Mouse (Mus musculus): Measurements from ENCODE around the gene Tnni1. TPM values are rescaled to one million over a fixed set of nuclear protein-coding genes. Genes with fewer than 3 reads are reported as not detected.

Tnni1 gene
- polyA plus RNA-seq (2012; ENCODE audit: insufficient read depth, insufficient read length, low replicate concordance, missing spikeins), result not detected in 2 replicates

DNA sequence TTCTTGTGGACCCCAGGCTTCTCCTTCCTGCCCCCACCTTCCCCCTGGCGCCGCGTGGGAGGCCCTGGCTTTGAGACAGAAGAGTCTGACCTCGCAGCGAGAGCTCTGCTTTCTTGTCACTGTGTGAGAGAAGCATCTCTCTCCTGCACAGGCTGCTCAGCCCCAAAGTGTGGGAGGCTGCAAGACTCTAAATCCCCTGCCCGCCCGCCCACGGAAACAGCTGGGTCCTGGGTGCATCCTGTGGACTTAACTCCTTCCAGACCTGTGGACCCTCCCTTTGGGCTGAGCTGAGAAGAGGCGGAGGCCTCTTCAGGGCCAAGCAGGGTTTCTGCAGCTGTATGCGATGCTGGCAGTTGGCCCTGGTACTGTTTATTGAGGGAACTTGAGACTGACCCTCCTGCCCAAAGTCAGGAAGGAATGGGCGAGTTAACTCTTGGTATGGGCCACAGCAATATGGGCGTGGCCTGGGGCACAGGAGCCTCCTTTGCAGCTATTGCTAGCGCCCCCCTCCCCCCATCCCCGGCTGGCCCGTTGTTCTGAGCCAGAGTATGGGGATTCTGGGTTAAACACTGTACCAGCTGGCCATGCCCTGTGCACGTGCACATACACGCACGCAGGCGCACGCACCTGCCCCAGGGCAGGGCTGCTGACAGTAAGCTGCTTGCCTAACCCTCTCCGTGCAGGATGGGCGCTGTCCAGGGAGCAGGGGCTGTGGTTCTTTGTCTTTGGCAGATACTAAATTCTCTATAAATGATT lies at the start of gene Tnni1:
TSS of gene Tnni1 (plus strand) at position 655 of the 756 bp plus-strand sequence.
- H3K4me1 ChIP-seq (ENCODE audit: control insufficient read depth, insufficient read depth, low read length), result peaks cover 35% of the 10 kb centered on the region
- no peak for TF ChIP-seq POLR2A (IDR thresholded peaks at IDR 0.05; ENCODE audit: insufficient read depth, low read depth, low read length)
- TF ChIP-seq CTCF (IDR thresholded peaks at IDR 0.05; ENCODE audit: insufficient read depth, low read depth, low read length), result no peak
- H3K27ac ChIP-seq (ENCODE audit: insufficient read depth, low read depth, low read length), result 0 out of 2 replicates have a peak within 1 kb of the TSS, but pooled peaks have one; percentile 24
- 28% methylated on average over 22 of the region's 22 CpGs for WGBS
- no peak within 1 kb of the TSS for H3K4me3 ChIP-seq (ENCODE audit: insufficient read depth, low read depth, low read length)

DNA sequence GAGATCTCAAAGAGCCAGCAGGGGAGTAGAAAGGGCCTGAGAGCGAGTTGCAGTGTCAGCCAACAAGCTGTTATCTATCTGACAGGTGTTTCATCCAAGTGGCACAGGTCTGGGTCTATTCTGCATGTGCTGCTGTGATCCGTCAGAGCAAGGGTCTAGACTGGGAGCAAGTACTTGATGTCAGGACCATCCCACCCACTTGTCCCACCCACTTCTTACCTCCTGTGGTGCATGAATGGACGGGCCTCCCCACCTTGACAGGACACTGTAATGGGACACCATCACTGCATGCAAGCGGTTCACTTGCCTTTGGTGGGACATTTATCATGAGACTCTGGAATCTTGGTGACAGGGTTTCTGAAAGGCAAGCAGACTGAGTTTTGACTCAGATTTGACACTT lies 49.4 kb upstream of the Tnni1 start:
- Histone ChIP-seq H3K4me1 (ENCODE audit: control insufficient read depth, insufficient read depth, low read length) (peaks cover 43% of the 10 kb centered on the region), H3K4me3 (ENCODE audit: insufficient read depth, low read depth, low read length) (peak overlapping the region; percentile 60), H3K27ac (ENCODE audit: insufficient read depth, low read depth, low read length) (no peak overlapping the region; the same call in 1 of the 2 replicates)
- 54% methylated on average over 4 of the region's 4 CpGs for WGBS
- TF ChIP-seq CTCF (IDR thresholded peaks at IDR 0.05; ENCODE audit: insufficient read depth, low read depth, low read length) (no peak), POLR2A (IDR thresholded peaks at IDR 0.05; ENCODE audit: insufficient read depth, low read depth, low read length) (no peak)

DNA sequence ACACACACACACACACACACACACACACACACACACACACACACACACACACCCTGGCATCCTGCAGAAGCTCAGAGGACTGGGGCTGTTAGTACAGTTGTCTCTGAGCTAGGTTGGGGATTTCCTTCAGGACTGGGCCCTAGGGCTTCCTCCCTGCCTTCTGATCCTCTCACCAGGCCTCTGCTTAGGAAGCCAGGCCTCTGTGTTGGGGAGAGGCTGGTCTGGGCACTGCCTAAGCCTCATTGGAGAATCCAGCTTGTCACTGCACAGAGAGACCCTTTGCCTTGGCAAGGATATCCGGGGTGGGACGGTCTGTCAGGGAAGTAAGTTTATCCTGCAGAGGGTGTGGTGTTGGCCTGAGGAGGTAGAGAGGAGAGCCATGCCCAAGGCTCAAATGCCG lies 48.9 kb upstream of the Tnni1 start:
- Histone ChIP-seq H3K4me3 (ENCODE audit: insufficient read depth, low read depth, low read length) (peak overlapping the region; percentile 60), H3K4me1 (ENCODE audit: control insufficient read depth, insufficient read depth, low read length) (peaks cover 47% of the 10 kb centered on the region), H3K27ac (ENCODE audit: insufficient read depth, low read depth, low read length) (peak overlapping the region; percentile 20; the same call in 1 of the 2 replicates)
- WGBS, result 51% methylated on average over 3 of the region's 3 CpGs
- TF ChIP-seq POLR2A (IDR thresholded peaks at IDR 0.05; ENCODE audit: insufficient read depth, low read depth, low read length) (no peak), CTCF (IDR thresholded peaks at IDR 0.05; ENCODE audit: insufficient read depth, low read depth, low read length) (no peak)

DNA sequence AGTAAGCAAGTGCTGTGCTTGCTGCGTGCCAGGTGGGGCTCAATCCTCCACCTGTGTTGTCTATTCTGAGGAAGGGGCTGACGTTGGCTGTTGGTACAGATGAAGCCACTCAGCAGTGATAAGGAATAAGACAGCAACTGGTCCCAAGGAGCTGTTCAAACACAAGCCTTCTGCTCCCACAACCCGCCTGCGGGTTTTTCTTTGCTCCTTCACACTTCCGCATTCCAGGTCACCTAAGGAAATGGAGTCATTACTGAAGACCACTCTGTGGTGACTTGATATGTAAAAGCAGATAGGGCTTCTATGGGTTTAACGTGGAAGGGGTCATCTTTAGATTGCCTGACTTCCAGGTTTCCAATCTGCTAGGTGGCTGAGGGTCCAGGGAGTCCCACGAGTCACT lies 47.8 kb upstream of the Tnni1 start:
- TF ChIP-seq POLR2A (IDR thresholded peaks at IDR 0.05; ENCODE audit: insufficient read depth, low read depth, low read length), result no peak
- no peak for TF ChIP-seq CTCF (IDR thresholded peaks at IDR 0.05; ENCODE audit: insufficient read depth, low read depth, low read length)
- H3K4me1 ChIP-seq (ENCODE audit: control insufficient read depth, insufficient read depth, low read length), result peaks cover 50% of the 10 kb centered on the region
- H3K4me3 ChIP-seq (ENCODE audit: insufficient read depth, low read depth, low read length), result no peak overlapping the region
- WGBS, result 64% methylated on average over 7 of the region's 7 CpGs
- H3K27ac ChIP-seq (ENCODE audit: insufficient read depth, low read depth, low read length), result peak overlapping the region; percentile 83

DNA sequence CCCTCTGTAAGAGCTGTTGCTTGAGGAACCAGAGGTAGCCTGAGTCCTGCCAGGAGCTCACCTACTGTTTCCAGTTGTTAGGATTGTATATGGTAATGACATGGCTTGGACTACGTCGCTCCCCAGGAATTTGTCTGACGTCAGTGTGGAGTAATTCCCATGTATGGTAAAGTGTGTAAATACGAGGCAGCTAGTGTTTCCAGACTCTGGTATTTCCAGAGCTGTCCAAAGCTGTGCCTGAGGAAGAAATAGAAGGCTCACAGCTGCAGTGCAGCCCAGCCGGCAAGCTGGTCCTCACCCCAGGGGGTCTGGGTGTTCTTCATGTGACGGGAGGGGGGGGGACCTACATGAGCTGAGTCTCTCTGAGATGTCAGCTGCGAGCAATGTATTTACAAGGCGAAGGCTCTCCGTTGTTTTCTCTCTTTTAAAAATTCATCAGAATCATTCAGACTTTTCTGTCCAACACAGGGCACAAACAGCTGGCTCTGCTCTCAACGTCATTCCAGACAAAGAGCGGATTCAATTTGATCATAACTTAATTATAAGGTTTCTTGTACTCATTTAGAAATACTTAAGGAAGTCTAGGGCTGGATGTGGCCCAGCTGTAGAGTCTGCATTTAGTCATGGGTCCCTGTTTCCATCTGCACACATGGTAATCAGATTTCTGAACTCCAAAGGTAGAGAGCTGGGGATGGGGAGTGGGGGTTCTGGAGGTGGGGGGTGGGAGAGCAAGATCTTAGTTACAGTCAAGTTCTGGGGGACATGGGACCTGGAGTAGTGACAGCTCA lies 47.1 kb upstream of the Tnni1 start:
- peak overlapping the region; percentile 83 for H3K27ac ChIP-seq (ENCODE audit: insufficient read depth, low read depth, low read length)
- WGBS, result 14% methylated on average over 11 of the region's 11 CpGs
- H3K4me3 ChIP-seq (ENCODE audit: insufficient read depth, low read depth, low read length), result no peak overlapping the region
- TF ChIP-seq CTCF (IDR thresholded peaks at IDR 0.05; ENCODE audit: insufficient read depth, low read depth, low read length), result no peak
- no peak for TF ChIP-seq POLR2A (IDR thresholded peaks at IDR 0.05; ENCODE audit: insufficient read depth, low read depth, low read length)
- H3K4me1 ChIP-seq (ENCODE audit: control insufficient read depth, insufficient read depth, low read length), result peaks cover 50% of the 10 kb centered on the region

DNA sequence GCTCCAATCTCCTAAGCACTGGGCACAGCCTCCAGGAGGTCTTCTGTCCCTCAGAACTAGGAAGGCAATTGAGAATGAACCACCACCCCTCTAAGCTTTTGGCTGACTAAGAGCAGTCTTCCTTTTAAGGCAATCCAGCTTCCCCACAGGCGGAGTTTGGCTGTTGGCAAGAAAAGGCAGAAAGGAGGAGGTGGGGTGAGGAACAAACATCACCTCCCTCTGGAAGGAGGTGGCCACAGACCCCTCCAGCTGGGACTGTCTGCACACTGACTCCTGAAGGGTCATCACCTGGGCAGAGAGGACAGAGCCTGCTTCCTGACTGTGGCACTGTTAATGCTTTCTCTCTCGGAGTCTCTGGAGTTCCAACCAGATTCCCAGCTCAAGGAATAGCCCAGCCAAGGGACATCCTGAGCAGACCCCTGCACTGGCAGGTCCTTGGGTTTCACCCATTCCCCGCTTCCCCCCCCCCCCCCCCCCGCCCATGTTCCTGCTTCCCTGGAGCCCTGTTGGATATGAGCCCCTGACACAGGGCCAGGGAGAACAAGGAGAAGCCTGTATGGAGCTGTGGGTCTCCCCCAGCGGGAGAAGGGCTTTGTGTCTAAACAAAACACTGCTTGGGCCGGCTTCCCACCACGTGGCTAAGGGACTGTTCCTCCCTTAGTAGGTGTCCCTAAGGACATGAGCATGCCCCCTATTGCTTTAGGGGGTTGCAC lies 44.9 kb upstream of the Tnni1 start:
- WGBS, result 20% methylated on average over 7 of the region's 7 CpGs
- TF ChIP-seq CTCF (IDR thresholded peaks at IDR 0.05; ENCODE audit: insufficient read depth, low read depth, low read length) (no peak), POLR2A (IDR thresholded peaks at IDR 0.05; ENCODE audit: insufficient read depth, low read depth, low read length) (no peak)
- Histone ChIP-seq H3K4me3 (ENCODE audit: insufficient read depth, low read depth, low read length) (no peak overlapping the region), H3K27ac (ENCODE audit: insufficient read depth, low read depth, low read length) (peak overlapping the region; percentile 75), H3K4me1 (ENCODE audit: control insufficient read depth, insufficient read depth, low read length) (peaks cover 49% of the 10 kb centered on the region)

DNA sequence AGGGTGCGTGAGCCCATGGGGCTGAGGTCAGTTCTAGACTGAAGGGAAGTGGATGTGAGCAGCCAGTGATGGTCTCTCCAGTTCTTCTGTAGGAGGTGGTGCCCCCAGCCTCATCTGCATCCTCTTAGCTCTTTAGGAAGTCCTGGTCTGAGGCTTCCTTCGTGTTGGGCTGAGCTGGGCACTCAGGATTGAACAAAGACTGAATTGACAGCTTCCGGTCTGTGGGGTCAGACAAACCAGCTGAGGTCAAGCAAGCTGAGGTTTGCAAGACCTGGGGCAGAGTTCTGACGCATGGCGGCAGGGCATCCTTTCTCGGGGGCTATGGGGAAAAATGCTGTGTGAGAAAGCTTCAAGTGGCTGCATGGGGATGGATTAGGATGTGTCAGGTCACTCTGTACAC lies 43.8 kb upstream of the Tnni1 start:
- H3K4me3 ChIP-seq (ENCODE audit: insufficient read depth, low read depth, low read length), result no peak overlapping the region
- H3K4me1 ChIP-seq (ENCODE audit: control insufficient read depth, insufficient read depth, low read length), result peaks cover 46% of the 10 kb centered on the region
- peak overlapping the region; percentile 43 for H3K27ac ChIP-seq (ENCODE audit: insufficient read depth, low read depth, low read length)
- 71% methylated on average over 6 of the region's 6 CpGs for WGBS
- no peak for TF ChIP-seq CTCF (IDR thresholded peaks at IDR 0.05; ENCODE audit: insufficient read depth, low read depth, low read length)
- no peak for TF ChIP-seq POLR2A (IDR thresholded peaks at IDR 0.05; ENCODE audit: insufficient read depth, low read depth, low read length)

DNA sequence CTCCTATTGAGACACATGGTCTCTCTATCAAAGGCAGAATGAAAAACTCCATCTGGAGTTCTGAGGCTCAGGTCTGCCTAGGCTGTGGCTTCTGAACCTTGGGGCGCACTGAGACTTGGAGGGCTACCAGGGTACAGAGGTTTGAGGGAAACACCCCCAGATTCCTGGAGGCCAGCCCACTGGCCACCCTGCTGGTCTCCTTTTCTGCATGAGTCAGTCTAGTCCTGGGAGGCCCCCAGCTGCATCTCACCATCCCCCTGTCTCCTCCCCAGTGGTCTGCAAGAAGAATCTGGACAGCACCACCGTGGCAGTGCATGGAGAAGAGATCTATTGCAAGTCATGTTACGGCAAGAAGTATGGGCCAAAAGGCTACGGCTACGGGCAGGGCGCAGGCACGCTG lies 34.2 kb upstream of the Tnni1 start:
- H3K4me1 ChIP-seq (ENCODE audit: control insufficient read depth, insufficient read depth, low read length), result peaks cover 18% of the 10 kb centered on the region
- no peak for TF ChIP-seq POLR2A (IDR thresholded peaks at IDR 0.05; ENCODE audit: insufficient read depth, low read depth, low read length)
- no peak for TF ChIP-seq CTCF (IDR thresholded peaks at IDR 0.05; ENCODE audit: insufficient read depth, low read depth, low read length)
- 84% methylated on average over 7 of the region's 7 CpGs for WGBS
- H3K4me3 ChIP-seq (ENCODE audit: insufficient read depth, low read depth, low read length), result no peak overlapping the region
- H3K27ac ChIP-seq (ENCODE audit: insufficient read depth, low read depth, low read length), result no peak overlapping the region

Data from olfactory bulb, adult 2 months (tissue).